Mouse (Mus musculus) thymus, postnatal 0 days (tissue): ENCODE results near the gene Klf17. TPM values are rescaled to one million over a fixed set of nuclear protein-coding genes. Genes with fewer than 3 reads are reported as not detected.
A peak's percentile ranks its signal among the peaks of the same experiment; 100 is the strongest.
"Not testable (repeated sequence)": the region's sequence is repeated elsewhere in the genome, so short reads cannot be mapped to it uniquely, and the experiment has no call there.

Source experiments
- DNase-seq: peaks from one replicate; pipeline ENCODE4 v3.0.0-alpha.2; 2015; ENCODE audit warnings: low spot score
- polyA plus RNA-seq: library from polyadenylated mRNA; unstranded; fragments of >200 nt; fragmentation: Nextera tagmentation; extraction: Ambion mirVana; gene quantifications from 2 replicates; pipeline ENCODE4 v1.2.1, GENCODE M21; 2015

Klf17 gene
- 0.10 TPM in 1 of 2 replicates, not detected in the other for polyA plus RNA-seq

DNA sequence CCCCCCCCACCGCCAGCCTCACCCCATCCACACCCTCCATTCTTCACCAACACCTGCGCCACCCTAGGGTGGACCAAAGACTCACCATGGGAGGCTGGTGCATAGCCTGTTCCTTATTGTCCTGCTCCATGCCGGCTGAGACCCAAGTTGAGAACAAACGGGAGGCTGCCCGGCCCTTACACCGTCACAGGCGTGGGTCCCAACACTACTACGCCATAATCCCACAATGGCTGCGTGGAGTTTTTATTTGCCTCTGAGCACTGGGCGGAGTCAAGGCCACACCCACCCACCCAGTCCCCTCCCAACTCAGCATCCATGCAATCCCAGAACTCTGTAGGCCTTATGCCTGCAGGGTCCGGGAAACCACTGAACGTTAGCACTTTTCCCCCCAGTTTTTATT lies at the start of gene Klf17:
Klf17 (minus strand) TSS at position 233 of the 400 bp plus-strand sequence.
- DNase-seq, result no peak

DNA sequence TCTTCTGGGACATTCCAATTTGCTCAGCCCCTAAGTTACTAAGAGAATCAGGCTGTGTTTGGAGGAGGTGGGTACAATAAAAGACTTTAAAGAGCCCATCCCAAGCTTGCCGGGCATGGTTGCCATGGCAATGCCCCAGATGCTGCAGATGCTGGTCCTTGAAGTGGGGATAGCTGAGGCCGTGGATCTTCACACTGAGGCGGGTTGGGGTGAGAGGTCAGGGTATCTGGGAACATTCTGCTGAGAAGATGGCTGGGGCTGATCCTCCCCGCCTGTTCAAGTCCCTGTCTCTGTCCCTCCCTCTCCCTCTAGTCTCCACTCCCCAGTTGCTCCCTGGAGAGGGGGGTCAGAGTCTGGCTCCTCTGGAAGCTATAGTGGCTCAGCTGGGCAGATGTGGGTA lies 48.9 kb upstream of the Klf17 start:
- no peak for DNase-seq

DNA sequence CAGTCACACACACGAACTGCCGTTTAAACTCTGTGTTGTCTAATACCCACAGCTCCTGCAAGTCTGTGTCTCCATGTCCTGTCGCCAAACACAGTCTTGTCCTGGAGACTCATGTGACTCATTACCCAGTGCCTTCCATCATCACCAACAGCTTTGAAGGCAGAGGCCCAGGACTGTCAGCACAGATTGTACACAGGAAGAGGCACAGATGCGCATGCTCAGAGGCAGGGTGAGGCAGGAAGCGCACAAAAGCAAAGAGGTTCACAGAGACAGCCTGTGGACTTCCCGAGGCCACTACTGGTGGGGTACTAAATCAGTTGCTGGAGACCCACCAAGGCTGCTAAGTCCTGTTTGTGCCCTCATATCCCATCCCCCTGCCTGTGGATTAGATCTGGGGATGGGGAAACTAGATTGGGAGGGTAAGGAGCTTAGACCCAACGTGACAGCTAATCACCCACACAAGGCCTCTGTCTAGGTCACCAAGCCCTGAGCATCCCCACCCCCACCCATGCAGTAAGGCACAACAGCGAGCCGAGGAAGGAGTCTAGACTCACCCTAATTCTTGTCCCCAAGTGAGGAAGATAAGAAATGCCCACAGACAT lies 48.2 kb upstream of the Klf17 start:
- peak; percentile 64 for DNase-seq

DNA sequence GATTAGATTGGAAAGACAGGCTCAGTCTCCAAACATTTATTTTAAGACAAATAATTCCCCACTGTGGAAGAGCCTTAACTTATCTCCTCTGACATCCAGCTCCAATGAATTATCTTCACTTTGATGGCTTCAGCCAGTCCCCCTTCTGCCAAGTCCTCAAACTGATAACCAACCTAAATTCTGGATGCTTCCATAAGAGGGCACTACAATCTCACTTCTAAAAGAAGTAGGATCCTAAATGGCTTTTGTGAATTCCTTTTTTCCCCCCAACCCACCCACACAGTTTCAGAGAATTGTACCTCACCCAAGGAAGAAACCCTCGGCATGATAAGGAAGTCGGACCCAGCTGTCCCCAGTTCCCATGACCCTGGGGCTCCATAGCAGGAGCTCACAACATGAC lies 45.5 kb upstream of the Klf17 start:
- no peak for DNase-seq

DNA sequence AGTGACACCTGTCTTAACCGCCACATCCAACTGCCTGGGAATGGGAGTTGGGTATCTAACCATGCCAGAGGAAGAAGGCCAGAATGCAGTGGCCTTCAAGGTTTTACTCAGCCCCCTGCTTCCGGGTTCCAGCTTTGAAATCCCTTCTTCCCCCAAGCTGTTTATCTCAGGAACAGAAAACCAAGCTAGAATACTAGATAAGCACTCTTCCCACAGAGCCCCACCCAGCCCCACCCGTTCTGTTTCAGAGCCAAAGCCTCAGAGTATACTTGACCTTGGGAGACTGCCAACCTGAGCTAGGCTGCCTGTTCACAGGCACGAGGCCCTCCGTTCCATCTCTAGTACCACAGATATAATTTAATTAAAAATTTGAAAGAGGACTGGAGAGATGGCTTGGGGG lies 41.5 kb upstream of the Klf17 start:
- DNase-seq, result no peak

DNA sequence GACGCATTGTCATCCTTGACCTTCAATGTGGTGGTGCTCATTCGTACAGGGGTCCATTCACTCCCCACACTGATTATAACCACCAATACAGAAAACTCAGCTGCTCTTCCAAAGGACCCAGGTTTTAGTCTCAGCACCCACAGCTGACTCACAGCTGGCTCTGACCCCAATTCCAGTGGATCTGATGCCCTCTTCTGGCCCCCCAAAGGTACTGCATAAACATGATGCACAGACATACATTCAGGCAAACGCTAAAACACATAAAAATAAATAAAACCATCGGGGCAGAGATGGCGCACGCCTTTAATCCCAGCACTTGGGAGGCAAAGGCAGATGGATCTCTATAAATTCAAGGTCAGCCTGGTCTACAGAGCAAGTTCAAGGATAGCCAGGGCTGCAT lies 34.5 kb upstream of the Klf17 start:
- DNase-seq, result no peak

DNA sequence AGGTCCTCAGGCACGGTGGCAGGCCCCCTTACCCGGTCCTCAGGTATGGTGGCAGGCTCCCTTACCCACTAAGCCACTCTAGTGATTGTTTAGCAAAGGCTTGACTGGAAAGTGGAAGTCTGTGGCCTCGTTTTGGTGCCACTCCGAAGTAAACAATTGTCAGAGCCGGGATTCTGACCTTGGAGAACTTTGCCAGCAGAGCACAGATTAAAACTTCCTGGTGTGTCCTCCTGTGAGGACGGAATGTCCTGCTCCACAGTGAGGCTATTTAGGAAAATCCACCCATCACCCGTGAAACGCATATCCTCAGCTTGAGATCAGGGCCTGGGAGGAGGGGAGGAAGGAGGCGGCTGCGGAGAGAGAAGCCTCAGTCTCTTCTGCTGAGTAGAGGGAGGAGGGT lies 22.9 kb upstream of the Klf17 start:
- DNase-seq, result no peak

DNA sequence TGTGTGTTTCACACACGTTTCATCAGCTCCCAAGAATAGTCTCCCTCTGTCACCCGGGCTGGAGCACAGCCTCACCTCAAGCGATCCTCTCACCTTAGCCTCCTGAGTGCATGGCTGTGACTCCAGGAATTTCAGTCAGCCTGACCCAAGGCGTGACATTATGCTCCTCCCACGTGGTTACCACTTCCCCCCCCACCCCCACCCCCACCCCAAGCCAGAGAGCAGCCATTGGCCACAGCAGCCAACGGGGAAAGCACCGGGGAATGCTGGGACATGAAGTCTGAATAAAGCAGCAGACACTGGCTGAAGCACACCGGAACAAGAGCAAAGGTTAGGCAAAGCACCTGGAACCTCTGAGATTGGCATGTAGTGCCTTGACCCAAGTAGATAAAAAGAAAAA lies 21.5 kb upstream of the Klf17 start:
- peak; percentile 29 for DNase-seq

DNA sequence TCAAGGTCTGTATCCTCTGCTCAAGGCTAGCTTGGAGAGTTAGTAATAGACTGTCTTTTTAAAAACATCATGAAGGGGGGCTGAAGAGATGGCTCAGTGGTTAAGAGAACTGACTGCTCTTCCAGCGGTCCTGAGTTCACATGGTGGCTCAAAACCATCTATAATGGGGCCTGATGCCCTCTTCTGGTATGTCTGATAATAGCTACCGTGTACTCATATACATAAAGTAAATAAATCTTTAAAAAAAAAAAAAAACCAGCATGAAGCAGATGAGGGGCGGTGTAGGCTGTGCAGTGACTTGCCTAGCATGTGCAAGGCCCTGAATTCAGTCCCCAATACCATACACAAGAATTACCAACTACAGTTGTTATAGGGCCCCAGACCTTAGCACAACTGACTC lies 17.5 kb upstream of the Klf17 start:
- no peak for DNase-seq

DNA sequence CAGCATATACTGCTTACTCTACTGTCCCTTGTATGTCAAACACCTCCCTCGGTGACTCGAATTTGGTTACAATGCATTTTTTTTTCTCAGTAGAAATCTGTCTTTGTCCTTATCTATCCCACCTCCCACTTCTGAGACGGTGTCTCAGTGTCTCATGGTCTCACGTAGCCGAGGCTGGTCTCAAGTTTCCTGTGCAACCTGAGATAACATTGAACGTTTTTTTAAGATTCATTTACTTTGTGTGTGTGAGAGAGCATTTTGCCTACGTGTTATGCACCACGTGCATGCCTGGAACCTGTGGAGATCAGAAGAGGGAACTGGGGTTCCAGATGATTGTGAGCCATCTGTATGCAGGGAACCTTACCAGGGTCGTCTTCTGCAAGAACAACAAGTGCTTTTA lies 7.5 kb upstream of the Klf17 start:
- no peak for DNase-seq

DNA sequence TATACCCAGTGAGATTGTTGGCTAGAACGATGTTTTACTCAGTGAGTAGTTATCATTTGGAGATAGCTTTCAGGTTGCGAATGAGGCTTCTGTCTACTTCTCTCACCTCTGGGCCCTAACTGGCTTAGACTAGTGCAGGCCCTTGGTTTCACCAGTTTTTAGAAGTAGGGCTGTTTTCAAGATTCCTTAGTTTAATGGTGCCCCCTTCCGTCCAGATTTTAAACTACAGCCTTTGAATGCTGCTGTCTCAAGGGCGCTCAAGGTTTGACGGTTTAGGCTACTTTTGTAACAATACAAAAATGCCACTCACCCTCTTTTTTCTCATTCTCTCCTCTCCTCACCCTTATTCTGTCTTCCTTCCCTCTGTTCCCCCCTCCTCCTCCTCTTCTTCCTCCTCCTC lies 5.5 kb upstream of the Klf17 start:
- DNase-seq, result peak; percentile 67

DNA sequence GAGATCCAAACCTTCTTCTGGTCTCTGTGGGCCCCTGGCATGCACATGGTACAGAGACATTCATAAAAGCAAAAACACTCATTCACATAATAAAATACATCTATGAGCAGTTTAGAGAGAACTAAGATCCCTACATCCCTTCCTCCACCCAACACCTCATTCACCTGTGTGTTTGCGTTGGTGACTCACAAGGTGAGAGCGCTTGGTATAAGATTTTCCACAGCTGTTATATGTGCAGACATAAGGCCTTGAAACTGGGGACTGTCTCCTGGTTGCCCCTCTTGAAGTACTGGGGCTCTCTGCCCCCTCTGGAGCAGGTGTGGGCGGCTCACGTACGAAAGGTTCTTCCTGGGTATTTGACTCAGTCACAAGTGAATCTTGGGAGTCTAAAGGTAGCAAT lies 5.3 kb downstream of the Klf17 start:
- DNase-seq, result no peak

DNA sequence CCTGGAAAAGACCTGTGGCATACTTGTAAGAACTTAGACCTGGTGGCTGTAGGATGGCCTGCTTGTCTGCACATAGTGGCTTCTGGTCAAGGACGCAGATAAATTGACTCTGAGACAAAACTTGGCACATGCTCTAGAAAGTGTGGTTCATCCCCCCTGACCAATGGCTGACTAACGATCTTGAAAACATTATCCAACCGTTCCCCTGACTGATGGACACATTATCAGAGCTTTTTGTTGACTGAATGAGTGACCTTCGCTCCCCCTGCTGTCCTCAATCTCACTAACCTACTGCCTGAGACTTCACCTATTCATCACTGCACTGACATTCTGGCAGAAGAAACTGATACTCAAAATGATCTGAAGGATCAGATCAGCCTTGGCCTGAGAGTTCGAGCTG lies 13.0 kb downstream of the Klf17 start:
- not testable (repeated sequence) for DNase-seq

DNA sequence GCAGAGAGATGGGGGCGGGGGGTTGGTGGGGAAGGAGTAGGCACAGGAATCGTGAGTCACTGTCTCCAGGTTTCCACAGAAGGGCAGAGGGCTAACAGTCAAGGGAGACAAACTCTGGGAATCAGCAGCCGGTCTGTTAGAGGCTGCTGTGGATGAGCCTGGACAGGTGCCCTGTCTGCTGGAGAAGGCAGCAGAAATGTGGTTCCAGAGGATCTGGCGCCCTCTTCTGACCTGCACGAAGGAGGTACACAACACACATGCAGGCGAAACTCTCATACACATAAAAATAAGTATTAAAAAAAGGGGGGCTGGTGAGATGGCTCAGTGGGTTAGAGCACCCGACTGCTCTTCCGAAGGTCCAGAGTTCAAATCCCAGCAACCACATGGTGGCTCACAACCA lies 27.9 kb downstream of the Klf17 start:
- no peak for DNase-seq

DNA sequence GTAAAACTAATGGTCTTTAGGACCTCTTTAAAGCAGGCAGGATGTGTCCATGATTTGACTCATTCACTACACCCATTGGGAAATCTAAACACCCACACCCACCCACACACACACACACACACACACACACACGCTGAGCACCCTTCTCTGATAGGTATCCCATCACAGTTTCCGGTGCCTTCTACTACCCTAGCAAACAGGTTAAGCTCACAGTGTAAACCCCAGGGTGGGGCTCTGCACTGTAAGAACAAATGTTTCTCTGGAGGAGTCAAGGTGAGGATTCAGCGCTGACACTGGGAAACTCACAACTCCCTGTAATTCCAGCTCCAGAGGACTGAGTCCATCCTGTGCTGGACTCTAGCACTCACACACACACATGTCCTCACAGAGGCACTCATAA lies 33.5 kb downstream of the Klf17 start:
- no peak for DNase-seq

DNA sequence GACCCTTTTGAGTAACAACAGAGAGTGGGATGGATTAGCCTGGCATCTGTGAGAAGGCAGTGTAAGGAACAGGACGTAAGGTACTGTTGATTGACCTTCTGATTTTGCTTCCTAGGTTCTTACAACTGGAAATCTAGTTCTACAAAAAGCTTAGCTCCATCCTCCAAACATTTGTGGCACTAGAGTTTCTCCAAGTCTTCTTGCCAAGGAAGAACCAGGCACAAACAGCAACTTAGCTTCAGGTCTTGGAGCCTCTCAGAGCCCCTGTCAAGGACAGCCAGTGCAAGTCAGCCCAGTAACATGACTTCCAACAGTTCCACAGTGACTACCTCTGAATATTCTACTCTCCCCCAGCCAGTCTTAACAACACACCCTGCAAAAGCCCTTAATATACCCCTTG lies 41.3 kb downstream of the Klf17 start, which contains the start of gene Gm12845:
Gm12845 (plus strand) TSS at position 301 of the 400 bp plus-strand sequence.
- DNase-seq, result no peak

DNA sequence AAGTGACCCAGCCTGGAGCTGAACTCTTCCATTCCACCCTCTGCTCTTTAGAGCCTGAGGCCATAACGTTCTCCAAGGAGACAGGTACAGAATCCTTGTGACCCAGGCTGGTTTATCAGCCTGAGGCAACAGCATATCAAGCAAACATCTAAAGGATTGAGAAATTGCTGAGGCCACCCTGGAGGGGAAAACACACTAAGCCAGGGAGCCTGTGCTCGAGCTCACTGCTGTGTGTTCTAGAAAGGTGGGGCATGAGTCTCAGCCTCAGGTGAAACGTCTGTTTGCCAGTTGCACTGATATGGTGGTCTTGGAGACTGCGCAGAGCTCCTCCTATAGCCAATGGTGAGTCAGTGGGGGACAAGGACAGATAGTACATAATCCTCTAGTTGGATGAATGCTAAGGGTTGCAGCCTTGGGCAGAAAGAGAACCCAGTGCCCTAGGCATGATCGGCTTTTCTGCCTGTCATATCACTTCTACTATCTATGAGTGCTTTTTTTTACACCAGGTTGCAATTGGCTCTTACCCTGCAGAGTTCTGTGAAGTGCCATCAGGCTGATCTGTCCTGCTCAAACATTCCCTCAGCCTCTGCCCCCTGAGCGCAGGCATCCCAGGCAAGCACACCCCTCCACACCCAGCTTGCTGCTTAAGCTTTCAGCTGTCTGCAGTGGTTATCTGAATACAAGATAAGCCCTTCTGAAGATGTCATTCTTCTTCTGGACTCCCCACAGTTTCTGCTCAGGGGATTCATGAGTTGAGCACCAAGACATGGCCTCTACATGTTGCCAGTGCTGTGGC lies 51.9 kb downstream of the Klf17 start:
- no peak for DNase-seq

DNA sequence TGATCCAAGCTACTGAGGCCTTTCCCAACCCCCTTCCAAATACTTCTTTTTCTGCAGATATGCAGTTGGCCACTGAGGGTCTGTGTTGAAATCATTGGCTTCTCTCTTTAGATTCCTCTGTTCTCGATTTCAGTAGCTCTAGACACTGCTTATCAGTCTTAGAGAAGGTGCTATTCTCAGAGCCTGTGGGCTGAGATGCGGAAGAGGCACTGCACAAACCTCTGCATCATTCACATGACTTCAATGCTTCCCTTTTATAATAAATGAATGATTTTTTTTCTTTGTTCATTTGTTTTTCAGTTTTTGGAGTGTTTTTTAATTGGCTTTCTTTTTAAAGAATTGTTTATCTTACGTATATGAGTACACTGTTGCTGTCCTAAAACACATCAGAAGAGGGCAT lies 53.1 kb downstream of the Klf17 start:
- DNase-seq, result no peak

DNA sequence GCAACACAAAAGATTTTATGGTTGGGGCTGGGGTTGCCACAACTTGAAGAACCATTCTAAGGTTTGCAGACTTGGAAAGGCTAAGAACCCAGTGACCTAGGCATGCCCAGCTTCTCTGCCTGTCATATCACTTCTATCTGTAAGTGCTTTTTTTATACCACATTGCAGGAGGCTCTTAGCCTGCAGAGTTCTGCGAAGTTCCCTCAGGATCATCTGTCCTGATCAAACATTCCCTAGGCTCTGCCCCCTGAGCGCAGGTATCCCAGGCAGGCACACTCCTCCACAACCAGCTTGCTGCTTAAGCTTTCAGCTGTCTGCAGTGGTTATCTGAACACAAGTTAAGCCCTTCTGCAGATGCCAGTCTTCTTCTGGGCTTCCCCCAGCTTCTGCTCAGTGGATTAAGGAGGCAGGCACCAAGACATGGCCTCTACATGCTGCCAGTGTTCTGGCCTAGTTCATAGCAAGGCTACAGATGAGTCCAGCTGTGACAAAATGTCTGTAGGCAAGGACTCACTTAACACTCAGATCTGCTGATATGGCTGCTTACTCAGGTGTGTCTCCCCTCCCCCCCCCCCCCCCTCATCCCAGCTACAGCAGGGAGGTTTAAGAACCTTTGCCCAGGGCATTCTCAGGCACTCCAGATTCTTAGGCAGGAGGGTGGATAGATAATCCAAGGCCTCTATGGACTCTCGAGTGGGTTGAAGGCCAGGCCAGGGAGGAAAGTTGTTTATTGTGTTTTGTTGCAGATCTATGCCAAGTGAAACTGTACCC lies 56.5 kb downstream of the Klf17 start:
- DNase-seq, result no peak
